In genomic region chr14:22751290-22751689, GRCm38 (mm10) we compare ENCODE assay signal across 12 mouse cellular contexts.
DNase-seq lines count a peak whose midpoint lies in the region; ATAC-seq lines count a peak whose summit lies in the region.
"Had no signal": no experiment of that assay in that cellular context is flagged by ENCODE, and none has a peak within 500 bp of the region (broad histone marks: within the 10 kb centered on the region; RNA-seq: fewer than 3 reads in every experiment).

No protein-coding gene starts in this region.

- no peak overlapping the region for H3K4me3 ChIP-seq in embryonic facial prominence, embryonic 13.5 days
- H3K4me3 ChIP-seq in embryonic facial prominence, embryonic 10.5 days = no peak overlapping the region
- no peak overlapping the region for H3K4me3 ChIP-seq in stomach, embryonic 16.5 days (replicated peaks; ENCODE audit: low read length)
- H3K4me3 ChIP-seq: neural tube, embryonic 13.5 days had no signal

- no peak for ATAC-seq in embryonic facial prominence, embryonic 13.5 days (ENCODE audit: insufficient number of reproducible peaks, insufficient read depth, low FRiP score, low TSS enrichment, low read depth)
- peak; percentile 80; the same call in 1 of the 2 replicates for ATAC-seq in stomach, embryonic 16.5 days (ENCODE audit: insufficient read depth, low FRiP score)

- H3K27ac ChIP-seq in embryonic facial prominence, embryonic 13.5 days = peak overlapping the region; percentile 48; the same call in 1 of the 2 replicates
- no peak overlapping the region for H3K27ac ChIP-seq in embryonic facial prominence, embryonic 10.5 days (replicated peaks)
- peak overlapping the region; percentile 68 for H3K27ac ChIP-seq in stomach, embryonic 16.5 days (ENCODE audit: low read length)
- H3K27ac ChIP-seq: neural tube, embryonic 13.5 days had no signal

- H3K4me2 ChIP-seq in embryonic facial prominence, embryonic 13.5 days = no peak overlapping the region
- no peak overlapping the region for H3K4me2 ChIP-seq in stomach, embryonic 16.5 days (ENCODE audit: low read depth, low read length)
- H3K4me2 ChIP-seq: neural tube, embryonic 13.5 days had no signal

- no peaks in the 10 kb centered on the region for H3K9me3 ChIP-seq in embryonic facial prominence, embryonic 13.5 days
- no peaks in the 10 kb centered on the region for H3K9me3 ChIP-seq in embryonic facial prominence, embryonic 10.5 days
- no peaks in the 10 kb centered on the region for H3K9me3 ChIP-seq in stomach, embryonic 16.5 days (replicated peaks; ENCODE audit: control insufficient read depth, low read length)
- H3K9me3 ChIP-seq: neural tube, embryonic 13.5 days had no signal

- H3K9ac ChIP-seq in embryonic facial prominence, embryonic 13.5 days = no peak overlapping the region
- H3K9ac ChIP-seq in stomach, embryonic 16.5 days (ENCODE audit: low read length) = no peak overlapping the region
- H3K9ac ChIP-seq: neural tube, embryonic 13.5 days had no signal

- H3K27me3 ChIP-seq in embryonic facial prominence, embryonic 13.5 days = no peaks in the 10 kb centered on the region
- H3K27me3 ChIP-seq in embryonic facial prominence, embryonic 10.5 days (replicated peaks; ENCODE audit: low read depth, poor library complexity, severe bottlenecking) = no peaks in the 10 kb centered on the region
- H3K27me3 ChIP-seq in stomach, embryonic 16.5 days (ENCODE audit: control insufficient read depth, insufficient read depth, low read length) = no peaks in the 10 kb centered on the region
- H3K27me3 ChIP-seq: neural tube, embryonic 13.5 days had no signal

- intact Hi-C loops in left cerebral cortex, postnatal 14 days (cut with DNase I) = no loop called here

- peaks cover 13% of the 10 kb centered on the region for H3K4me1 ChIP-seq in embryonic facial prominence, embryonic 13.5 days
- peaks cover 3% of the 10 kb centered on the region for H3K4me1 ChIP-seq in embryonic facial prominence, embryonic 10.5 days
- peaks cover 3% of the 10 kb centered on the region for H3K4me1 ChIP-seq in stomach, embryonic 16.5 days (ENCODE audit: control insufficient read depth, insufficient read depth, low read length)

- no peaks in the 10 kb centered on the region for H3K36me3 ChIP-seq in embryonic facial prominence, embryonic 13.5 days
- H3K36me3 ChIP-seq in embryonic facial prominence, embryonic 10.5 days (replicated peaks) = no peaks in the 10 kb centered on the region
- no peaks in the 10 kb centered on the region for H3K36me3 ChIP-seq in stomach, embryonic 16.5 days (ENCODE audit: control insufficient read depth, insufficient read depth, low read length)
- H3K36me3 ChIP-seq: neural tube, embryonic 13.5 days had no signal

- no peak for DNase-seq in embryonic facial prominence, embryonic 10.5 days (ENCODE audit: low spot score)
- peak; percentile 25 to 33 for DNase-seq in right cerebral cortex, adult 2 months (ENCODE audit: low spot score in 2 of 2)
- DNase-seq in right cerebral cortex, postnatal 14 days = no peak
- peak; percentile 32 to 50 for DNase-seq in left cerebral cortex, postnatal 14 days (ENCODE audit: low spot score in 2 of 2)
- DNase-seq in gastrocnemius, postnatal 4 days (ENCODE audit: low spot score in 2 of 2) = no peak
- no peak for DNase-seq in cerebellum, adult 18-20 months
- DNase-seq: adrenal gland, adult 2 months; cerebellum, adult 2 months; gastrocnemius, postnatal 36 days had no signal

- WGBS in embryonic facial prominence, embryonic 13.5 days = 61% methylated on average over 10 of the region's 10 CpGs
- WGBS in embryonic facial prominence, embryonic 10.5 days = 85% methylated on average over 10 of the region's 10 CpGs
- 54% methylated on average over 10 of the region's 10 CpGs for WGBS in stomach, embryonic 16.5 days

Comparison
In these comparisons a context has a peak if more than half of its experiments do, and no peak if none do; other contexts are left out.
1. DNase-seq: peak in right cerebral cortex, adult 2 months (2 of 2) and left cerebral cortex, postnatal 14 days (2 of 2); none in embryonic facial prominence, embryonic 10.5 days (single experiment), right cerebral cortex, postnatal 14 days (single experiment), gastrocnemius, postnatal 4 days (0 of 2) and cerebellum, adult 18-20 months (0 of 2).